Mouse (Mus musculus) spleen, adult 12 weeks (tissue): ENCODE data around the gene Gm9833.

Experiments used
- DNase-seq: peaks from one replicate; pipeline ENCODE4 v3.0.0; 2022; ENCODE audit warnings: low spot score

Gm9833 gene

DNA sequence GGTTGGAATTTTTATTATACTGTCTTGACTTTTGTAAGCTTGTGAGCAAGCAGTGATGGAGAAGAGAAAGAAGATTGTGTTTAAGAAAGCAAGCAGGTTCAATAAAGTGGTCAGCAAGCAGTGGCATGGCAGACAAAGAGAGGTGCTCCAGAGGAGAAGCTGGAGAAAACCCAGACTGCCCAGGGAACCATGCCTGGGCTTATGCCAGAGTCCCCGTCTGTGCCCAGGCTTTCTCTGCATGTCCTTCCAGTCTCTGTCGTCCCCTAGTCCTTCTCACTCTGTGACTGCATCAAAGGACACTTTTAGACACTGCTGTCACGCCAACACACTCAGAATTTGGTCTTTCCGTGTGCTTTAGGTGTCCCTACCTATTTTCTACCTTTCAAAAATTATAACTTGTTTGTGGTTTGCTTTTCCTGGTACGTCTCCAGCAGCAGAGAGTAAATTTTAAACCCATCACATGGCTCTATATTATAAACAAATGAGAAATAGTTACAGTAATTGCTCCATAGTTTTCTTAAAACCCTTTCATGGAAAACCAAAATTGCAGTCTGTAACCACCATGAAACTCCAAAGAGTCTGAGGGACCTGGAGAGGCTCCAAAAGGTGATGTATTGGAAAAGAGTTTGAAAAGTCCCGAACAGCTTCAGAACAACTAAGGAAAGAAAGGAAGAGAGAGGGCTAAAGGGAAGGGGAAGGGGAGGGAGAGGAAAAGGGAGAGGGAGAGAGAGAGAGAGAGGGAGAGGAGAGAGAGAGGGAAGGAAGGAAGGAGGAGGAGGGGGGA lies 34.2 kb downstream of the Gm9833 start:
- DNase-seq: no peak

DNA sequence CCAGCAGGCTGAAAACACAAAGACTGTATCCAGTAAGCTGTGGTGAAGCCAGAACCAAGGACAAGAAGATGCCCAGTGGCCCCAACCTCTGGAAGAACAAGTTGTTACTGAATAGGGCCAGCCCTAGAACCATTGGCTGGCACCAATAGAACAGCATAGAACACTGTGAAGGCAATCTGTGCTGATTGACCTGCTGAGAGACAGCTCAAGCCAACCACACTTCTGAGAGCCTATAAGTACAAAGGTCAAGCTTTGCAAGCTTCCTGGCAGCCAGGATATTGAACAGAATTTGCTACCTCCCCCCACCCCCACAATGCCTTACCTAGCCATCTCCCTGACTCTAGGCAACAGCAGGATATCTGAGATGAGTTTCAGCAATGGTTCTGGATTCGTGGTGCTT lies 35.7 kb downstream of the Gm9833 start:
- no peak for DNase-seq

DNA sequence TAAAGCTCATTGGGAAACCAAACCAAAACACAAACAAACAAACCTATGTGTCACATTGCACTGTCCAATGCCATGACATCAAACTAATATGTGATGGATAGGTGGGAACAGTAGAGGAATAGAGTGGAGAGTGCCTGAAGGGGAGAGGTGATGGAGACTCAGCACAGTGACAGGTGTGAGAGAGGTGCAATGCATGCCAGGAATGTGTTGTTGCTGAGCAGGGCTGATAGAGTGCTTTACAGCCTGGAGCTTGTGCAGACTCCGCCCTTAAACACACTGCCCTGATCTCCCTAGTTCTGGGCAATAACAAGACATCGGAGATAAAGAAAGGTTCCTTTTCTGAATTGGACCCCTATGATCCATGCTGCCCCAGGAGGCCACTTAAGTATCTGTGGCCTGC lies 36.2 kb downstream of the Gm9833 start:
- DNase-seq: no peak

DNA sequence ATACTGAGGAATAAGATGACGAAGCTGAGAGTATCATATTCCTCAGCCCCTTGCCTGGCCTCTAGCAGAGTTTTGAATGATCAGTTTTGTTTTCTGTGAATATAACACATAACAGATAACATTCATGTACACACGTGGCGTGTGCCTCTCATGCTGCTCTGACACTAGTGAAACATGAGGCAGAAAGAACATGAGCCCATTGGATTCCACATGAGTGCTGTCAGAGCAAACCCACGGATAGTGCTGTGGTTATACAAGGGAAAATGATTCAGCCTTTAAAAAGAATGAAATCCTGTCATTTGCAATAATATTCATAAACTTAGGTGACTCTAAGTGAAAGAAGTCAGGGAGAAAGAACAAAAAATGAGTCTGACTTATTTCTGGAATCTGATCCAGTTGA lies 37.4 kb downstream of the Gm9833 start:
- DNase-seq: no peak

DNA sequence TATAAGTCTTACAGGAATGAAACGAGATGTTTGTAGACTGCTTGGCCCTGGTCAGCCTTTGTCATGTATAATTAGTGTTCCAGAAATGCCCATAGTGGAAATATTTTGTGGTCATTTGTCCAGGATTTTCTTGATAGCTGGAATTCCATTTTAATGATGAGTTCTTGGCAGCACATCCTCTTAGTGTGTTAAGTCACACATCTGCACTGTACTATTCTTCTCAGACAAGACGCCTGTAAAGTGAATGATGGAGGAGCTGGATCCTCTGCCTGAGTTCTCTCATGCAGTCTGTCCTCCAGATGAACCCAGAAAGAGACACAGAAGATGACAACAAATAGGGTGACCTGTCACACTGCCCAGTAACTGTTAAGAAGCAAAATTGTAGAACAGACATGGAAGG lies 38.1 kb downstream of the Gm9833 start:
- DNase-seq: no peak

DNA sequence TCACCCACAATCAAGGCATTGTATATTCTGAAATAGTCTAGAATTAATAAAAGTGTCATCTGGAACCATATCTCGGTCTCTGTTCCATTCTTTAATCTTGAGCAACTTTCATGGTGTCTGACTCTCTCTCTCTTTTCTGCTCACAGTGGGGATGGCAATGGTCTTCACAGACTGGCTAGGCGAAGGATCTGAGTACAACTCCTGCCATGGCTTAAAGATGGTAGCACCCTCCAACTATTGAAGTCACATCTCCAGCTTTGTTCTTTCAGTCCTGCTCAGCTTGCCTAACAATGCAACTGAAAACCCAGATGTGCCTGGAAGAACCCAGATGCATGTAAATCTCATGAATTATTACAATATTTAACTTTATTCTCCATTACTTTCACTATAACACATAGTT lies 38.6 kb downstream of the Gm9833 start:
- DNase-seq: no peak

DNA sequence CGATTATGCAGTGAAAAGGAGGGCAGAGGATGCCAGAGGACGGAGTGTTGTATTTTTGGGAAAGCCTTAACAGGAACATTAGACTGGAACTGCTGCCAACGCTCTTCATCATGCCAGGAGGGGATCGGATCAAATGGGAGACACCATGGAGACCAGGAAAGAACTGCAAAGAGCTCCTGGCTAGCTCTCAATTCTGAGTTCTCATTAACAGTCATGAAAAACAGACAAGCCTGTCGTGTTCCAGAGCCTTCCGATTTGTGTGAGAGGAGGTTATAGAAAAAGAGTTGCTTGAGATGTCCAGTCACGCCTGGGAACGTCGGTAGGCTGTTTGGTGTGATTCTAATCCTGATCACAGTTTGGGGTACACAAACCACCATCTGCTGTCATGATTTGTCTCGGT lies 39.0 kb downstream of the Gm9833 start:
- DNase-seq: no peak

DNA sequence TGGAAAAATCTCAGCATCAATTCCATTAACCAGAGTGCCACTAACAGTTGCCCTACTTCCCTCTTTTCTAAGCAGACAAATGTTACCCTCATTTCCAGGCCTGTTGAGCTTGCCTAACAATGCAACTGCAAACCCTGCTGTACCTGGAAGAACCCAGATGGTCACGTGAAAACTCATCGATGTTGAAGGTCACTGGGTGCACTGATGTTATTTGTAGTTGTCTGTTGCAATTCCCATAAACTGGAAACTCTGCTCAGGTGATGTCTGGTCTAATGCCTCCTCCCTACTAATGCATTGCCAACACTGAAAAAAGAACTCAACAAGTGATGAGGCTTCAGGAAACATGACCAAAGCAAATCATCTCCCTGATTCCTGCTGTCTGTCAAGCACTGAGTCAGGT lies 39.6 kb downstream of the Gm9833 start:
- DNase-seq: no peak
